ENCODE assay signal across 14 mouse cellular contexts in genomic region chr9:55170655-55171412, GRCm38 (mm10). TPM values are rescaled to one million over a fixed set of nuclear protein-coding genes. Genes with fewer than 3 reads are reported as not detected.
A peak's percentile ranks its signal among the peaks of the same experiment; 100 is the strongest.
DNase-seq lines count a peak whose midpoint lies in the region; ATAC-seq and TF ChIP-seq lines count a peak whose summit lies in the region.
"Had no signal": no experiment of that assay in that cellular context is flagged by ENCODE, and none has a peak within 500 bp of the region (broad histone marks: within the 10 kb centered on the region; RNA-seq: fewer than 3 reads in every experiment).

No protein-coding gene starts in this region.

- no peak for TF ChIP-seq EP300 in stomach, postnatal 0 days (optimal IDR thresholded peaks at IDR 0.05)

- TF ChIP-seq POLR2A in embryonic fibroblast, embryonic 13.5 days (IDR thresholded peaks at IDR 0.05; ENCODE audit: low read depth, low read length): no peak

- no peak for TF ChIP-seq CTCF in embryonic fibroblast, embryonic 13.5 days (IDR thresholded peaks at IDR 0.05; ENCODE audit: borderline replicate concordance, insufficient read depth, low read length)
- TF ChIP-seq CTCF in stomach, postnatal 0 days (IDR thresholded peaks at IDR 0.05; ENCODE audit: low read depth): no peak

- WGBS in stomach, postnatal 0 days: 77% methylated on average over 7 of the region's 7 CpGs
- WGBS in hindbrain, embryonic 10.5 days: 92% methylated on average over 7 of the region's 7 CpGs

- H3K27me3 ChIP-seq in stomach, postnatal 0 days (ENCODE audit: control insufficient read depth, insufficient read depth, low read length): no peaks in the 10 kb centered on the region
- no peaks in the 10 kb centered on the region for H3K27me3 ChIP-seq in hindbrain, embryonic 10.5 days (ENCODE audit: insufficient read depth, poor library complexity, severe bottlenecking)
- H3K27me3 ChIP-seq: midbrain, embryonic 13.5 days had no signal

- H3K36me3 ChIP-seq in stomach, postnatal 0 days (ENCODE audit: control insufficient read depth, insufficient read depth, low read length): no peaks in the 10 kb centered on the region
- H3K36me3 ChIP-seq in hindbrain, embryonic 10.5 days: peaks cover 56% of the 10 kb centered on the region

- no peak overlapping the region for H3K4me2 ChIP-seq in stomach, postnatal 0 days (replicated peaks; ENCODE audit: low read depth)
- H3K4me2 ChIP-seq: hindbrain, embryonic 14.5 days; midbrain, embryonic 13.5 days had no signal

- peaks cover 6% of the 10 kb centered on the region; the same call in 1 of the 2 replicates for H3K4me1 ChIP-seq in embryonic fibroblast, embryonic 13.5 days (ENCODE audit: control insufficient read depth, insufficient read depth, low read length)
- no peaks in the 10 kb centered on the region for H3K4me1 ChIP-seq in stomach, postnatal 0 days (replicated peaks; ENCODE audit: control insufficient read depth, insufficient read depth)
- H3K4me1 ChIP-seq in hindbrain, embryonic 10.5 days (replicated peaks): no peaks in the 10 kb centered on the region
- H3K4me1 ChIP-seq: midbrain, embryonic 13.5 days had no signal

- peak; percentile 75 to 82 for DNase-seq in adrenal gland, adult (ENCODE audit: inconsistent age in 2 of 2, low spot score in 1 of 2)
- DNase-seq in adrenal gland, postnatal 4 days (ENCODE audit: low spot score in 2 of 2): no peak
- peak; percentile 19 for DNase-seq in thymus, postnatal 0 days (ENCODE audit: low spot score)
- no peak for DNase-seq in thymus, postnatal 10 days (ENCODE audit: low spot score in 2 of 2)
- DNase-seq in stomach, postnatal 0 days (ENCODE audit: low spot score): no peak
- no peak for DNase-seq in hindbrain, embryonic 10.5 days (ENCODE audit: low spot score)
- DNase-seq in right cerebral cortex, postnatal 25 days: no peak
- DNase-seq: cerebellum, adult 2 months; gastrocnemius, postnatal 14 days; kidney, adult 18-20 months; spleen, adult 18-20 months had no signal

- no peak overlapping the region for H3K4me3 ChIP-seq in embryonic fibroblast, embryonic 13.5 days (ENCODE audit: insufficient read depth, low read length)
- no peak overlapping the region for H3K4me3 ChIP-seq in stomach, postnatal 0 days (ENCODE audit: low read depth, low read length)
- H3K4me3 ChIP-seq in hindbrain, embryonic 10.5 days: no peak overlapping the region
- H3K4me3 ChIP-seq: midbrain, embryonic 13.5 days had no signal

- H3K9ac ChIP-seq in stomach, postnatal 0 days (ENCODE audit: low read length): no peak overlapping the region
- H3K9ac ChIP-seq: hindbrain, embryonic 14.5 days; midbrain, embryonic 13.5 days had no signal

- no peak for ATAC-seq in stomach, postnatal 0 days (ENCODE audit: low FRiP score, low TSS enrichment)
- ATAC-seq: midbrain, embryonic 13.5 days had no signal

- no peaks in the 10 kb centered on the region for H3K9me3 ChIP-seq in stomach, postnatal 0 days (ENCODE audit: control insufficient read depth, low read length)
- no peaks in the 10 kb centered on the region for H3K9me3 ChIP-seq in hindbrain, embryonic 10.5 days
- H3K9me3 ChIP-seq: midbrain, embryonic 13.5 days had no signal

- peak overlapping the region; percentile 37; the same call in 1 of the 2 replicates for H3K27ac ChIP-seq in embryonic fibroblast, embryonic 13.5 days (ENCODE audit: insufficient read depth, low read length)
- no peak overlapping the region for H3K27ac ChIP-seq in stomach, postnatal 0 days (replicated peaks)
- H3K27ac ChIP-seq in hindbrain, embryonic 10.5 days: no peak overlapping the region
- H3K27ac ChIP-seq: hindbrain, embryonic 14.5 days; midbrain, embryonic 13.5 days had no signal

RNA-seq across cellular contexts. Expression of gene Ube2q2, which starts 22.2 kb away (rescaled TPM):
- 10 to 100 TPM; 40.4 to 45.1 TPM for total RNA-seq in adrenal gland, postnatal 4 days (2021)
- polyA plus RNA-seq in thymus, postnatal 0 days (2015; fragmentation: Nextera tagmentation; extraction: Ambion mirVana): 23.9 and 24.0 TPM in 2 replicates
- 33.4 and 40.7 TPM in 2 replicates for polyA plus RNA-seq in embryonic fibroblast, embryonic 13.5 days (2011; ENCODE audit: insufficient read length, low read depth, missing spikeins)
- polyA plus RNA-seq in stomach, postnatal 0 days (2015; fragmentation: Nextera tagmentation; extraction: Ambion mirVana): 22.5 and 22.8 TPM in 2 replicates
- polyA plus RNA-seq in hindbrain, embryonic 10.5 days (2016; fragmentation: Nextera tagmentation; extraction: Ambion mirVana): 39.5 and 41.2 TPM in 2 replicates

RNA-seq across cellular contexts. Expression of gene Fbxo22, which starts 37.9 kb away (rescaled TPM):
- total RNA-seq in adrenal gland, postnatal 4 days (2021): 10 to 100 TPM; 32.6 to 34.8 TPM
- polyA plus RNA-seq in thymus, postnatal 0 days (2015; fragmentation: Nextera tagmentation; extraction: Ambion mirVana): 28.5 and 36.9 TPM in 2 replicates
- 30.0 and 30.1 TPM in 2 replicates for polyA plus RNA-seq in embryonic fibroblast, embryonic 13.5 days (2011; ENCODE audit: insufficient read length, low read depth, missing spikeins)
- 29.8 and 30.0 TPM in 2 replicates for polyA plus RNA-seq in stomach, postnatal 0 days (2015; fragmentation: Nextera tagmentation; extraction: Ambion mirVana)
- polyA plus RNA-seq in hindbrain, embryonic 10.5 days (2016; fragmentation: Nextera tagmentation; extraction: Ambion mirVana): 75.0 and 82.5 TPM in 2 replicates

Comparison
In these comparisons a context has a peak if more than half of its experiments do, and no peak if none do; other contexts are left out.
1. DNase-seq: peak in adrenal gland, adult (2 of 2) and thymus, postnatal 0 days (single experiment); none in adrenal gland, postnatal 4 days (0 of 2), thymus, postnatal 10 days (0 of 2), stomach, postnatal 0 days (single experiment), hindbrain, embryonic 10.5 days (single experiment) and right cerebral cortex, postnatal 25 days (single experiment).